Comparison of ENCODE assay signal across 9 mouse cellular contexts in the genomic region with DNA sequence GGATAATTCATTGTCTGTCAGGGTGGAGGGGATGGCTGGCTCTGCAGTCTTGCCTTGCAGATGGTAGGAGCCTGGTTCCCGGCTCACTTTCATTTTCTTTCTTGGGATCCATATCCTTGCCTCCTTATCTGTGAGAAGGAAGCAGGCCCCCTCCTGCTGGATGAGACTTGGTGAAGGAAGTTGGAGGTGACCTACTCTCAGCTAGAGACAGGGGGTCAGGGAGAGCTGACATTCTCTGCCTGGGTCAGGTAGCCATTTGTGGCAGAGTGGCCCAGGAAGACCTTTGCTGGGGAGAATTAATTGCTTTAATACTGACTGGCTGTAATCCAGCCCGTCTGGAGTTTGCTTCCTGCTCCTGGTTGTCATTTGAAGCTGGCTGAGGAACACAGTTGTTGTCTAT.
DNase-seq lines count a peak whose midpoint lies in the region; ATAC-seq lines count a peak whose summit lies in the region.
"Had no signal": no experiment of that assay in that cellular context is flagged by ENCODE, and none has a peak within 500 bp of the region (broad histone marks: within the 10 kb centered on the region; RNA-seq: fewer than 3 reads in every experiment).

No protein-coding gene starts in this region.

- peak; percentile 8; the same call in 1 of the 2 replicates for ATAC-seq in hindbrain, embryonic 12.5 days (ENCODE audit: low FRiP score)
- no peak for ATAC-seq in hindbrain, embryonic 11.5 days (ENCODE audit: low FRiP score)
- no peak for ATAC-seq in embryonic facial prominence, embryonic 13.5 days (ENCODE audit: insufficient number of reproducible peaks, insufficient read depth, low FRiP score, low TSS enrichment, low read depth)
- peak; percentile 37; the same call in 1 of the 2 replicates for ATAC-seq in kidney, embryonic 15.5 days (replicated peaks; ENCODE audit: low FRiP score)

- 49% methylated on average over 2 of the region's 2 CpGs for WGBS in hindbrain, embryonic 12.5 days
- WGBS in hindbrain, embryonic 11.5 days = 50% methylated on average over 2 of the region's 2 CpGs
- WGBS in embryonic facial prominence, embryonic 13.5 days = 45% methylated on average over 2 of the region's 2 CpGs
- 13% methylated on average over 2 of the region's 2 CpGs for WGBS in kidney, embryonic 15.5 days

- no peak overlapping the region for H3K9ac ChIP-seq in hindbrain, embryonic 12.5 days
- no peak overlapping the region for H3K9ac ChIP-seq in hindbrain, embryonic 11.5 days (ENCODE audit: low read depth, low read length)
- 0 out of 2 replicates have a peak overlapping the region, but pooled peaks have one; percentile 21 for H3K9ac ChIP-seq in embryonic facial prominence, embryonic 13.5 days
- H3K9ac ChIP-seq in kidney, embryonic 15.5 days = no peak overlapping the region

- DNase-seq in hindbrain, embryonic 11.5 days (ENCODE audit: low spot score) = no peak
- DNase-seq in adrenal gland, postnatal 25 days = peak; percentile 4
- no peak for DNase-seq in cerebellum, adult 11-12 months
- DNase-seq in embryo, embryonic 11 days = no peak
- no peak for DNase-seq in gastrocnemius, postnatal 25 days

- H3K4me3 ChIP-seq in hindbrain, embryonic 12.5 days = no peak overlapping the region
- no peak overlapping the region for H3K4me3 ChIP-seq in hindbrain, embryonic 11.5 days (ENCODE audit: low read depth, low read length)
- no peak overlapping the region for H3K4me3 ChIP-seq in embryonic facial prominence, embryonic 13.5 days
- H3K4me3 ChIP-seq in kidney, embryonic 15.5 days (replicated peaks) = no peak overlapping the region

- peaks cover 28% of the 10 kb centered on the region for H3K4me1 ChIP-seq in hindbrain, embryonic 12.5 days
- no peaks in the 10 kb centered on the region for H3K4me1 ChIP-seq in hindbrain, embryonic 11.5 days (replicated peaks; ENCODE audit: control insufficient read depth, insufficient read depth, low read length)
- peaks cover 45% of the 10 kb centered on the region for H3K4me1 ChIP-seq in embryonic facial prominence, embryonic 13.5 days
- peaks cover 47% of the 10 kb centered on the region for H3K4me1 ChIP-seq in kidney, embryonic 15.5 days

- H3K36me3 ChIP-seq in hindbrain, embryonic 12.5 days = no peaks in the 10 kb centered on the region
- H3K36me3 ChIP-seq in hindbrain, embryonic 11.5 days (ENCODE audit: control insufficient read depth, insufficient read depth, low read length) = no peaks in the 10 kb centered on the region
- H3K36me3 ChIP-seq in embryonic facial prominence, embryonic 13.5 days = no peaks in the 10 kb centered on the region
- no peaks in the 10 kb centered on the region for H3K36me3 ChIP-seq in kidney, embryonic 15.5 days

- no peak overlapping the region for H3K27ac ChIP-seq in hindbrain, embryonic 12.5 days
- H3K27ac ChIP-seq in hindbrain, embryonic 11.5 days (ENCODE audit: low read depth, low read length) = no peak overlapping the region
- H3K27ac ChIP-seq in embryonic facial prominence, embryonic 13.5 days = no peak overlapping the region
- H3K27ac ChIP-seq in kidney, embryonic 15.5 days = peak overlapping the region; percentile 46; the same call in 1 of the 2 replicates
- H3K27ac ChIP-seq: macrophage had no signal

- no peak overlapping the region for H3K4me2 ChIP-seq in hindbrain, embryonic 12.5 days (replicated peaks)
- H3K4me2 ChIP-seq in hindbrain, embryonic 11.5 days (replicated peaks; ENCODE audit: low read depth, low read length) = no peak overlapping the region
- no peak overlapping the region for H3K4me2 ChIP-seq in embryonic facial prominence, embryonic 13.5 days
- no peak overlapping the region for H3K4me2 ChIP-seq in kidney, embryonic 15.5 days

- no peaks in the 10 kb centered on the region for H3K9me3 ChIP-seq in hindbrain, embryonic 12.5 days (replicated peaks)
- H3K9me3 ChIP-seq in hindbrain, embryonic 11.5 days (ENCODE audit: control insufficient read depth, low read length) = no peaks in the 10 kb centered on the region
- H3K9me3 ChIP-seq in embryonic facial prominence, embryonic 13.5 days = no peaks in the 10 kb centered on the region
- no peaks in the 10 kb centered on the region for H3K9me3 ChIP-seq in kidney, embryonic 15.5 days (replicated peaks)

- no peaks in the 10 kb centered on the region for H3K27me3 ChIP-seq in hindbrain, embryonic 12.5 days
- no peaks in the 10 kb centered on the region for H3K27me3 ChIP-seq in hindbrain, embryonic 11.5 days (ENCODE audit: control insufficient read depth, insufficient read depth, low read length)
- no peaks in the 10 kb centered on the region for H3K27me3 ChIP-seq in embryonic facial prominence, embryonic 13.5 days
- H3K27me3 ChIP-seq in kidney, embryonic 15.5 days = no peaks in the 10 kb centered on the region

Comparison
In these comparisons a context has a peak if more than half of its experiments do, and no peak if none do; other contexts are left out.
1. ATAC-seq: peak in hindbrain, embryonic 12.5 days (single experiment) and kidney, embryonic 15.5 days (single experiment); none in hindbrain, embryonic 11.5 days (single experiment) and embryonic facial prominence, embryonic 13.5 days (single experiment).